ENCODE assay signal across 20 mouse cellular contexts in genomic region chr14:21314466-21314865, GRCm38 (mm10).
DNase-seq lines count a peak whose midpoint lies in the region; ATAC-seq and TF ChIP-seq lines count a peak whose summit lies in the region.
"Had no signal": no experiment of that assay in that cellular context is flagged by ENCODE, and none has a peak within 500 bp of the region (broad histone marks: within the 10 kb centered on the region; RNA-seq: fewer than 3 reads in every experiment).

No protein-coding gene starts in this region.

- no peaks in the 10 kb centered on the region for H3K27me3 ChIP-seq in heart, adult 2 months (ENCODE audit: control insufficient read depth, insufficient read depth, low read length)
- H3K27me3 ChIP-seq in heart, embryonic 10.5 days (ENCODE audit: insufficient read depth, poor library complexity, severe bottlenecking), result no peaks in the 10 kb centered on the region
- no peaks in the 10 kb centered on the region for H3K27me3 ChIP-seq in embryonic facial prominence, embryonic 13.5 days
- no peaks in the 10 kb centered on the region for H3K27me3 ChIP-seq in limb, embryonic 14.5 days (ENCODE audit: control insufficient read depth, insufficient read depth, low read length)
- no peaks in the 10 kb centered on the region for H3K27me3 ChIP-seq in midbrain, embryonic 10.5 days (ENCODE audit: low read depth, poor library complexity, severe bottlenecking)
- H3K27me3 ChIP-seq: hindbrain, embryonic 15.5 days; kidney, embryonic 15.5 days; liver, embryonic 15.5 days; neural tube, embryonic 13.5 days; Patski had no signal

- H3K4me1 ChIP-seq in heart, adult 2 months (ENCODE audit: control insufficient read depth, insufficient read depth, low read length), result peaks cover 2% of the 10 kb centered on the region
- peaks cover 6% of the 10 kb centered on the region; the same call in 1 of the 2 replicates for H3K4me1 ChIP-seq in heart, embryonic 10.5 days
- H3K4me1 ChIP-seq in embryonic facial prominence, embryonic 13.5 days, result peaks cover 29% of the 10 kb centered on the region
- peaks cover 27% of the 10 kb centered on the region for H3K4me1 ChIP-seq in limb, embryonic 14.5 days (ENCODE audit: control insufficient read depth, insufficient read depth, low read length)
- H3K4me1 ChIP-seq in midbrain, embryonic 10.5 days, result no peaks in the 10 kb centered on the region
- H3K4me1 ChIP-seq: hindbrain, embryonic 15.5 days; kidney, embryonic 15.5 days; liver, embryonic 15.5 days; neural tube, embryonic 13.5 days had no signal

- peaks cover 3% of the 10 kb centered on the region for H3K36me3 ChIP-seq in heart, adult 2 months (ENCODE audit: control insufficient read depth, insufficient read depth, low read length)
- H3K36me3 ChIP-seq in heart, embryonic 10.5 days, result peaks cover 4% of the 10 kb centered on the region; the same call in 1 of the 2 replicates
- no peaks in the 10 kb centered on the region for H3K36me3 ChIP-seq in embryonic facial prominence, embryonic 13.5 days
- H3K36me3 ChIP-seq in limb, embryonic 14.5 days (ENCODE audit: control insufficient read depth, insufficient read depth, low read length), result no peaks in the 10 kb centered on the region
- H3K36me3 ChIP-seq in midbrain, embryonic 10.5 days, result no peaks in the 10 kb centered on the region
- H3K36me3 ChIP-seq: hindbrain, embryonic 15.5 days; kidney, embryonic 15.5 days; liver, embryonic 15.5 days; neural tube, embryonic 13.5 days had no signal

- no peaks in the 10 kb centered on the region for H3K79me2 ChIP-seq in heart, adult 2 months (replicated peaks; ENCODE audit: control insufficient read depth, insufficient read depth, low read length)

- TF ChIP-seq CTCF in heart, adult 2 months (IDR thresholded peaks at IDR 0.05), result no peak

- DNase-seq in heart, adult 2 months, result no peak
- no peak for DNase-seq in heart, embryonic 10.5 days (ENCODE audit: low spot score)
- DNase-seq in 416B (ENCODE audit: low read depth), result peak; percentile 61
- DNase-seq in limb, embryonic 14.5 days (ENCODE audit: low spot score), result peak; percentile 44
- no peak for DNase-seq in midbrain, embryonic 10.5 days (ENCODE audit: low spot score)
- DNase-seq in layer of hippocampus, postnatal 10 days (ENCODE audit: low spot score in 2 of 2), result no peak
- DNase-seq: adrenal gland, postnatal 36 days; cerebellum, adult 8-10 months; gastrocnemius, postnatal 25 days; lung, postnatal 14 days; right cerebral cortex, postnatal 25 days; thymus, postnatal 25 days had no signal

- intact Hi-C loops in heart, adult 2 months (cut with DNase I), result no loop called here

- H3K27ac ChIP-seq in heart, adult 2 months, result peak overlapping the region; percentile 42
- H3K27ac ChIP-seq in heart, embryonic 10.5 days, result no peak overlapping the region
- peak overlapping the region; percentile 68; the same call in 1 of the 2 replicates for H3K27ac ChIP-seq in embryonic facial prominence, embryonic 13.5 days
- peak overlapping the region; percentile 45 for H3K27ac ChIP-seq in limb, embryonic 14.5 days (replicated peaks; ENCODE audit: low read depth, low read length)
- H3K27ac ChIP-seq in midbrain, embryonic 10.5 days (replicated peaks), result no peak overlapping the region
- H3K27ac ChIP-seq: hindbrain, embryonic 15.5 days; kidney, embryonic 15.5 days; liver, embryonic 15.5 days; neural tube, embryonic 13.5 days had no signal

- peak overlapping the region; percentile 10; the same call in 1 of the 2 replicates for H3K4me2 ChIP-seq in embryonic facial prominence, embryonic 13.5 days
- peak overlapping the region; percentile 14; the same call in 1 of the 2 replicates for H3K4me2 ChIP-seq in limb, embryonic 14.5 days (replicated peaks; ENCODE audit: low read depth, low read length, severe bottlenecking)
- H3K4me2 ChIP-seq: hindbrain, embryonic 15.5 days; kidney, embryonic 15.5 days; liver, embryonic 15.5 days; neural tube, embryonic 13.5 days had no signal

- no peak overlapping the region for H3K9ac ChIP-seq in heart, adult 2 months (ENCODE audit: low read depth, low read length)
- no peak overlapping the region for H3K9ac ChIP-seq in embryonic facial prominence, embryonic 13.5 days
- H3K9ac ChIP-seq in limb, embryonic 14.5 days (ENCODE audit: low read depth, low read length, severe bottlenecking), result no peak overlapping the region
- H3K9ac ChIP-seq: hindbrain, embryonic 15.5 days; kidney, embryonic 15.5 days; liver, embryonic 15.5 days; neural tube, embryonic 13.5 days had no signal

- TF ChIP-seq POLR2A in heart, adult 2 months (IDR thresholded peaks at IDR 0.05; ENCODE audit: insufficient read depth, low read depth, low read length), result no peak
- TF ChIP-seq POLR2A in limb, embryonic 14.5 days (IDR thresholded peaks at IDR 0.05; ENCODE audit: borderline replicate concordance, extremely low read depth, insufficient read depth, insufficient read length), result no peak

- H3K9me3 ChIP-seq in heart, embryonic 10.5 days, result no peaks in the 10 kb centered on the region
- no peaks in the 10 kb centered on the region for H3K9me3 ChIP-seq in embryonic facial prominence, embryonic 13.5 days
- no peaks in the 10 kb centered on the region for H3K9me3 ChIP-seq in limb, embryonic 14.5 days (ENCODE audit: control insufficient read depth, low read length)
- no peaks in the 10 kb centered on the region for H3K9me3 ChIP-seq in midbrain, embryonic 10.5 days (replicated peaks)
- H3K9me3 ChIP-seq: hindbrain, embryonic 15.5 days; kidney, embryonic 15.5 days; liver, embryonic 15.5 days; neural tube, embryonic 13.5 days had no signal

- WGBS in heart, adult 2 months, result 54% methylated on average over 3 of the region's 3 CpGs
- 88% methylated on average over 3 of the region's 3 CpGs for WGBS in heart, embryonic 10.5 days
- WGBS in embryonic facial prominence, embryonic 13.5 days, result 39% methylated on average over 3 of the region's 3 CpGs
- WGBS in limb, embryonic 14.5 days, result 27% methylated on average over 3 of the region's 3 CpGs
- WGBS in midbrain, embryonic 10.5 days, result 89% methylated on average over 3 of the region's 3 CpGs

- ATAC-seq in embryonic facial prominence, embryonic 13.5 days (ENCODE audit: insufficient number of reproducible peaks, insufficient read depth, low FRiP score, low TSS enrichment, low read depth), result no peak
- ATAC-seq in limb, embryonic 14.5 days (ENCODE audit: low FRiP score, low read depth), result peak; percentile 38; the same call in 1 of the 2 replicates
- ATAC-seq: activated CD4-positive, CD25-positive, alpha-beta regulatory T cell, adult 4 months; intestine, embryonic 16.5 days; Patski had no signal

- H3K4me3 ChIP-seq in heart, adult 2 months, result peak overlapping the region; percentile 7; the same call in 1 of the 2 replicates
- H3K4me3 ChIP-seq in heart, embryonic 10.5 days, result no peak overlapping the region
- no peak overlapping the region for H3K4me3 ChIP-seq in embryonic facial prominence, embryonic 13.5 days
- H3K4me3 ChIP-seq in limb, embryonic 14.5 days (replicated peaks; ENCODE audit: low read length), result no peak overlapping the region
- H3K4me3 ChIP-seq in midbrain, embryonic 10.5 days, result no peak overlapping the region
- H3K4me3 ChIP-seq: hindbrain, embryonic 15.5 days; kidney, embryonic 15.5 days; liver, embryonic 15.5 days; neural tube, embryonic 13.5 days had no signal

- TF ChIP-seq EP300 in heart, adult 2 months (IDR thresholded peaks at IDR 0.05; ENCODE audit: insufficient read depth, low read depth, low read length), result no peak

Comparison
In these comparisons a context has a peak if more than half of its experiments do, and no peak if none do; other contexts are left out.
1. H3K27ac ChIP-seq: peak in heart, adult 2 months (single experiment), embryonic facial prominence, embryonic 13.5 days (single experiment) and limb, embryonic 14.5 days (single experiment); none in heart, embryonic 10.5 days (single experiment) and midbrain, embryonic 10.5 days (single experiment).
2. DNase-seq: peak in 416B (single experiment) and limb, embryonic 14.5 days (single experiment); none in heart, adult 2 months (0 of 2), heart, embryonic 10.5 days (single experiment), midbrain, embryonic 10.5 days (single experiment) and layer of hippocampus, postnatal 10 days (0 of 2).